Mouse (Mus musculus) hindbrain, postnatal 0 days (tissue): ENCODE data around the gene Cux1. TPM values are rescaled to one million over a fixed set of nuclear protein-coding genes. Genes with fewer than 3 reads are reported as not detected.
A peak's percentile ranks its signal among the peaks of the same experiment; 100 is the strongest.

Source experiments
- ATAC-seq: fragments of 200-750 bp; cut with Nextera tagmentation; 2 replicates; pipeline ENCODE4 v1.8.0; 2017; ENCODE audit warnings: mild to moderate bottlenecking, moderate TSS enrichment, moderate library complexity
- DNase-seq: peaks from one replicate; pipeline ENCODE4 v3.0.0-alpha.2; 2015; ENCODE audit warnings: low spot score
- H3K27ac ChIP-seq: fragments of 300-500 bp; sonication (generic); 2 replicates; pipeline ENCODE4 v1.5.1; 2014; ENCODE audit warnings: mild to moderate bottlenecking
- H3K27me3 ChIP-seq: fragments of 300-500 bp; sonication (generic); 2 replicates; pipeline ENCODE4 v1.6.1; 2014; ENCODE audit warnings: low read length, mixed read lengths; ENCODE audit not compliant: insufficient read depth
- H3K36me3 ChIP-seq: fragments of 300-500 bp; sonication (generic); 2 replicates; pipeline ENCODE4 v1.6.1; 2014; ENCODE audit warnings: low read length, mixed read lengths; ENCODE audit not compliant: insufficient read depth
- H3K4me1 ChIP-seq: fragments of 300-500 bp; sonication (generic); 2 replicates; pipeline ENCODE4 v1.6.1; 2014; ENCODE audit warnings: antibody characterized with exemption, low read length, mixed read lengths; ENCODE audit not compliant: insufficient read depth
- H3K4me2 ChIP-seq: fragments of 300-500 bp; sonication (generic); 2 replicates; pipeline ENCODE4 v1.6.1; 2014; ENCODE audit warnings: low read depth, mild to moderate bottlenecking, low read length, moderate library complexity, mixed read lengths
- H3K4me3 ChIP-seq: fragments of 300-500 bp; sonication (generic); 2 replicates; pipeline ENCODE4 v1.5.1; 2014; ENCODE audit warnings: low read length
- H3K9ac ChIP-seq: fragments of 300-500 bp; sonication (generic); replicated peaks from 2 replicates; pipeline ENCODE4 v1.6.1; 2014; ENCODE audit warnings: mild to moderate bottlenecking, low read length, moderate library complexity, mixed read lengths
- H3K9me3 ChIP-seq: fragments of 300-500 bp; sonication (generic); 2 replicates; pipeline ENCODE4 v1.6.1; 2016; ENCODE audit warnings: low read length, mixed read lengths
- CTCF ChIP-seq: IDR thresholded peaks from 2 replicates; pipeline ENCODE4 v1.5.1; 2016; ENCODE audit warnings: antibody characterized with exemption, control low read depth, low read depth
- WGBS: fragments of 180-500 bp; shearing (Covaris S2); extraction: QIAGEN DNeasy Blood & Tissue Kit; methylation state at CpG from one replicate; pipeline ENCODE4 v1.1.7; 2014; 5-methylcytosine and 5-hydroxymethylcytosine counted together
- polyA plus RNA-seq: library from polyadenylated mRNA; unstranded; fragments of >200 nt; fragmentation: Nextera tagmentation; extraction: Ambion mirVana; gene quantifications from 2 replicates; pipeline ENCODE4 v1.2.1, GENCODE M21; 2015
- total RNA-seq: library from RNA; depleted of rRNA; stranded (reverse); fragments of >200 nt; gene quantifications from 2 replicates; pipeline ENCODE4 v1.2.3, GENCODE M21; 2014

Cux1 gene
- total and polyA plus RNA-seq, 2 experiments from 2014 or later = 86.3 to 137 TPM

- no peak for ATAC-seq
- DNase-seq = peak; percentile 20
Measured at GRCm38 (mm10) chr5:136251004-136251403, 316.3 kb downstream of the Cux1 start.

DNA sequence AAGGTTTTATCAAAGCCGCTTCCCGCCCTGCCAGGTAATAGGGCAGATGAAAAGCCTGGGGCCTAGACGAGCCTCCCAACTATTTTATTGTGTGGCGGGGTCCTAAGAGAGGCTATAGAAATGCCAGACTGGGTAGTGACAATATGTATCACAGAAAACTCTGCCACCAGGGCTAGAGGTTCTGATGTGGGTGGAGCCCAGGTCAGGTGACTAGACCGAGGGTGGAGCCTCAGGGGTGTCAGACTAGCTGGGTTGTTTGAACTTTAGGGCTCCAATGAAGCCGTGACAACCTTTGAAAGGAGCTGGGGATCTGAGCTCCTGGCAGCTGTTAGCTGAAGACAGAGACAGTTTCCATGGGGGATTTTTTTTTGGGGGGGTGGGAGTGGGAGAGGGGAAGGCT, 318.8 kb downstream of the Cux1 start:
- Histone ChIP-seq H3K4me3 (no peak overlapping the region), H3K27ac (no peak overlapping the region), H3K9me3 (no peaks in the 10 kb centered on the region), H3K4me1 (no peaks in the 10 kb centered on the region; the same call in 1 of the 2 replicates), H3K36me3 (no peaks in the 10 kb centered on the region), H3K9ac (no peak overlapping the region), H3K4me2 (no peak overlapping the region), H3K27me3 (no peaks in the 10 kb centered on the region)
- WGBS = 69% methylated on average over 6 of the region's 6 CpGs
- no peak for TF ChIP-seq CTCF
- ATAC-seq (no peak), DNase-seq (no peak)

More at GRCm38 (mm10) chr5:136251004-136251403, 316.3 kb downstream of the Cux1 start:
- no peak overlapping the region for H3K9ac ChIP-seq
- H3K27ac ChIP-seq = no peak overlapping the region
- H3K36me3 ChIP-seq = no peaks in the 10 kb centered on the region
- H3K4me3 ChIP-seq = no peak overlapping the region
- TF ChIP-seq CTCF = peak; percentile 55
- H3K9me3 ChIP-seq = no peaks in the 10 kb centered on the region
- no peaks in the 10 kb centered on the region for H3K4me1 ChIP-seq
- H3K27me3 ChIP-seq = no peaks in the 10 kb centered on the region
- H3K4me2 ChIP-seq = no peak overlapping the region
- WGBS = 55% methylated on average over 7 of the region's 7 CpGs

DNA sequence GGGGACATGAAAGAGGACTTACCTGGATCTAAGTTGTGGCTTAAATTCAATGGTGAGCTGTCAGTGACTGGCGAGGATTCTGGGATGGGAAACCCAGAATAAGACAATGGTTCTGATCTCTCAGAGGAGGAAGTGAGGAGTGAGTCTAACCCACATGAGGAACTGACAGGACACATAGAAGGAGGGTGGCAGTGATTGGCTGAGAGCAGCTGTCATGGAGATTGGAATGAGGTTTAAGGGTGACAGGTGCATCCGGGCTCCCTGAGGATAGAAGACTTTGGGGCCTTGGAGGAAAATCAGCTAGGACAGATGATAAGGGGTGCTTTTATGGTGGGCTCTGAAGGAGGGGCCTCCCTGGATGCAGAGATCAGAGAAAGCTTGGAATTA, 320.8 kb downstream of the Cux1 start, which contains the start of gene Sh2b2:
Gene Sh2b2, minus strand, starts transcription at position 105 of the 387 bp plus-strand sequence.
- Histone ChIP-seq H3K4me1 (no peaks in the 10 kb centered on the region; the same call in 1 of the 2 replicates), H3K27me3 (no peaks in the 10 kb centered on the region), H3K4me2 (peak within 1 kb of the TSS; percentile 88), H3K9me3 (no peaks in the 10 kb centered on the region), H3K9ac (peak within 1 kb of the TSS; percentile 82), H3K27ac (peak within 1 kb of the TSS; percentile 82), H3K36me3 (no peaks in the 10 kb centered on the region), H3K4me3 (peak within 1 kb of the TSS; percentile 83)
- 80% methylated on average over 2 of the region's 2 CpGs for WGBS
- no peak for DNase-seq
- no peak for TF ChIP-seq CTCF
- no peak for ATAC-seq

DNA sequence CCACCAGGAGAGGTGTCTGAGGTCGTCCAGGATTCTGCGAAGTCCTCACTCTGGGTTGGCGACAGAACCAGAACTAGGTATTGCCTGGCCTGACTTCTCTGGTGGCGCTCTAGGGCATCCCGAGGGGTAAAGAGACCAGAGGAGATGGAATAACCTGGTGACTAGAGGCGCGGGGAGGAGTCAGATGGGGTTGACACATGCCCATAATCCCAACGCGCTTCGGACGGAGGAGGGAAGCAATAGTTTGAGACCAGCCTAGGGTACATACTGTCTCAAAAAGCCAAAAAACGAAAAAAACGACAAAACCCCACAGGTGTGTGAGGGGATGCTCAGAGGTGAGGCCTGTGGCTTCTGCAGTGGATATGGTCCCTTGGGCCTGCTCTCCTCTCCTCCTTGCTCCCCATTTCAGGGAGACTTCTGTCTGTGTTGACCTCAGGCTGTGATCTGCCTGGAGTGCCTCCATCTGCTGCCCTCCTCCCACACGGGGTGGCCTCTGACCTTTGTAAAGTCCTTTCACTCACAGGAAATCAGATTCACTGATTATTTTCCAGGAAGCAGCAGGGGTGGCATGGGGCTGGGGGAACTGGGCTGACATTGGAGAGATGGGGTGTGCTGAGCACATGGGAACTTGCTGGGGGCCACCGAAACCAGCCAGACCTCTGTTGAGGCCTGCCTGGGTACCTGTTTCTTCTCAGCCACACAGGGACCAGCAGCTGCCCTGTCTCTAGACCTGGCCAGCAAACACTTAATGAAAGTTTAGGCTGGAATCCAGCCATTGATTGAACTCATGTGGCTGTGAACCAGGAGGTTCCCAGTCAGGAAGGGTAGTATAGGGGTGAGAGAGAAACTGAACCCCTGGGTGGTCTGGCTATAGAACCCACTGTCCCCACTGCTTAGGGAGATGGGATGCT, 321.5 kb downstream of the Cux1 start:
- TF ChIP-seq CTCF = 0 out of 2 replicates have a peak, but pooled peaks have one; percentile 9
- no peaks in the 10 kb centered on the region for H3K9me3 ChIP-seq
- no peaks in the 10 kb centered on the region for H3K36me3 ChIP-seq
- H3K9ac ChIP-seq = peak overlapping the region; percentile 82
- DNase-seq (peak; percentile 24), ATAC-seq (0 out of 2 replicates have a peak, but pooled peaks have one; percentile 1)
- no peaks in the 10 kb centered on the region; the same call in 1 of the 2 replicates for H3K4me1 ChIP-seq
- H3K4me3 ChIP-seq = peak overlapping the region; percentile 83
- H3K4me2 ChIP-seq = peak overlapping the region; percentile 88
- H3K27ac ChIP-seq = peak overlapping the region; percentile 82
- no peaks in the 10 kb centered on the region for H3K27me3 ChIP-seq
- 13% methylated on average over 15 of the region's 15 CpGs for WGBS

- no peak; the same call in 1 of the 2 replicates for TF ChIP-seq CTCF
- peak overlapping the region; percentile 82 for H3K27ac ChIP-seq
- no peaks in the 10 kb centered on the region for H3K9me3 ChIP-seq
- peak overlapping the region; percentile 88 for H3K4me2 ChIP-seq
- whole genome bisulfite sequencing = under 1% methylated on average over 49 of the region's 57 CpGs
- peak overlapping the region; percentile 82 for H3K9ac ChIP-seq
- DNase-seq (peak; percentile 93), ATAC-seq (peak; percentile 84)
- no peaks in the 10 kb centered on the region; the same call in 1 of the 2 replicates for H3K4me1 ChIP-seq
- no peaks in the 10 kb centered on the region for H3K36me3 ChIP-seq
- H3K4me3 ChIP-seq = peak overlapping the region; percentile 83
- H3K27me3 ChIP-seq = no peaks in the 10 kb centered on the region
Measured at GRCm38 (mm10) chr5:136244762-136245540, 322.3 kb downstream of the Cux1 start.
